Mouse (Mus musculus) kidney, embryonic 14.5 days (tissue): ENCODE results near the gene Trim38. TPM values are rescaled to one million over a fixed set of nuclear protein-coding genes. Genes with fewer than 3 reads are reported as not detected.

Source experiments
- ATAC-seq: fragments of 200-750 bp; cut with Nextera tagmentation; 2 replicates; pipeline ENCODE4 v1.8.0; 2017; ENCODE audit warnings: moderate number of reproducible peaks, mild to moderate bottlenecking, moderate TSS enrichment, moderate library complexity; ENCODE audit not compliant: low FRiP score, low TSS enrichment
- H3K27ac ChIP-seq: fragments of 300-500 bp; sonication (generic); 2 replicates; pipeline ENCODE4 v1.5.1; 2014; ENCODE audit warnings: low read depth, mild to moderate bottlenecking, low read length, moderate library complexity, mixed read lengths
- H3K27me3 ChIP-seq: fragments of 300-500 bp; sonication (generic); 2 replicates; pipeline ENCODE4 v1.6.1; 2014; ENCODE audit warnings: mild to moderate bottlenecking, low read length; ENCODE audit not compliant: control insufficient read depth, insufficient read depth
- H3K36me3 ChIP-seq: fragments of 300-500 bp; sonication (generic); 2 replicates; pipeline ENCODE4 v1.6.1; 2014; ENCODE audit warnings: low read length, mixed read lengths; ENCODE audit not compliant: control insufficient read depth, insufficient read depth
- H3K4me1 ChIP-seq: fragments of 300-500 bp; sonication (generic); 2 replicates; pipeline ENCODE4 v1.6.1; 2014; ENCODE audit warnings: low read length, mixed read lengths; ENCODE audit not compliant: control insufficient read depth, insufficient read depth
- H3K4me2 ChIP-seq: fragments of 300-500 bp; sonication (generic); replicated peaks from 2 replicates; pipeline ENCODE4 v1.6.1; 2014; ENCODE audit warnings: low read depth, mild to moderate bottlenecking, low read length
- H3K4me3 ChIP-seq: fragments of 300-500 bp; sonication (generic); 2 replicates; pipeline ENCODE4 v1.5.1; 2014; ENCODE audit warnings: mild to moderate bottlenecking, low read length
- H3K9ac ChIP-seq: fragments of 300-500 bp; sonication (generic); 2 replicates; pipeline ENCODE4 v1.6.1; 2014; ENCODE audit warnings: low read depth, mild to moderate bottlenecking, low read length, moderate library complexity
- H3K9me3 ChIP-seq: fragments of 300-500 bp; sonication (generic); 2 replicates; pipeline ENCODE4 v1.6.1; 2016; ENCODE audit warnings: low read length; ENCODE audit not compliant: control insufficient read depth
- WGBS: fragments of 180-500 bp; shearing (Covaris S2); extraction: QIAGEN DNeasy Blood & Tissue Kit; methylation state at CpG from one replicate; pipeline ENCODE4 v1.1.7; 2014; 5-methylcytosine and 5-hydroxymethylcytosine counted together
- microRNA-seq: library from miRNA; unstranded; fragments of <30 nt; microRNA quantifications from one replicate; pipeline ENCODE4, GENCODE M21; 2016
- polyA plus RNA-seq: library from polyadenylated mRNA; unstranded; fragments of >200 nt; fragmentation: Nextera tagmentation; extraction: Ambion mirVana; gene quantifications from 2 replicates; pipeline ENCODE4 v1.2.1, GENCODE M21; 2014

The Trim38 gene
- polyA plus RNA-seq, 1 experiment from 2014 or later = not detected

- Histone ChIP-seq H3K4me2 (no peak within 1 kb of the TSS), H3K4me1 (no peaks in the 10 kb centered on the region), H3K4me3 (no peak within 1 kb of the TSS), H3K9me3 (no peaks in the 10 kb centered on the region), H3K27me3 (no peaks in the 10 kb centered on the region), H3K36me3 (no peaks in the 10 kb centered on the region), H3K27ac (no peak within 1 kb of the TSS), H3K9ac (no peak within 1 kb of the TSS)
- no peak for ATAC-seq
- 58% methylated on average over 2 of the region's 2 CpGs for WGBS
Measured at GRCm38 (mm10) chr13:23839308-23839707, 69.6 kb downstream of the Trim38 start, which contains the start of gene Slc17a3. Slc17a3 (plus strand) TSS chr13:23839434.

Small RNA genes within 50 kb of the gene (microRNA-seq; reads per million reads assigned to microRNA genes)
- gene Gm44314 (not detected), gene Gm44484 (not detected)

Other genes starting within 250 kb of the Trim38 start
- 6.1 and 9.9 TPM in 2 replicates for gene Hist1h4h, start 238.9 kb upstream of the Trim38 start, polyA plus RNA-seq
- 13.8 and 28.7 TPM in 2 replicates for gene Hist1h2af, start 236.0 kb upstream of the Trim38 start, polyA plus RNA-seq
- gene Hist1h3g, start 234.5 kb upstream of the Trim38 start, polyA plus RNA-seq = 8.2 and 12.5 TPM in 2 replicates
- gene Hist1h2bh, start 226.5 kb upstream of the Trim38 start, polyA plus RNA-seq = 1.4 and 2.9 TPM in 2 replicates
- 1.2 and 2.0 TPM in 2 replicates for gene Hist1h3f, start 225.9 kb upstream of the Trim38 start, polyA plus RNA-seq
- gene Hist1h4f, start 218.3 kb upstream of the Trim38 start, polyA plus RNA-seq = 1.1 and 2.9 TPM in 2 replicates
- gene Hist1h1d, start 216.7 kb upstream of the Trim38 start, polyA plus RNA-seq = 0.70 and 1.2 TPM in 2 replicates
- gene Hist1h3e, start 207.5 kb upstream of the Trim38 start, polyA plus RNA-seq = 11.4 and 15.4 TPM in 2 replicates
- gene Hist1h2ae, start 198.7 kb upstream of the Trim38 start, polyA plus RNA-seq = 114 and 155 TPM in 2 replicates
- 7.9 and 12.9 TPM in 2 replicates for gene Hist1h2bg, start 198.5 kb upstream of the Trim38 start, polyA plus RNA-seq
- 6.7 and 10.8 TPM in 2 replicates for gene Hist1h2bf, start 195.7 kb upstream of the Trim38 start, polyA plus RNA-seq
- gene Hist1h2ad, start 195.5 kb upstream of the Trim38 start, polyA plus RNA-seq = 2.9 and 5.3 TPM in 2 replicates
- gene Hist1h3d, start 194.2 kb upstream of the Trim38 start, polyA plus RNA-seq = 12.0 and 14.7 TPM in 2 replicates
- 113 and 136 TPM in 2 replicates for gene Hist1h4d, start 188.3 kb upstream of the Trim38 start, polyA plus RNA-seq
- 2.9 and 3.1 TPM in 2 replicates for gene Hist1h2be, start 148.8 kb upstream of the Trim38 start, polyA plus RNA-seq
- 17.6 and 20.4 TPM in 2 replicates for gene Hist1h1e, start 147.4 kb upstream of the Trim38 start, polyA plus RNA-seq
- 1.3 and 1.9 TPM in 2 replicates for gene Hist1h2ac, start 86.0 kb upstream of the Trim38 start, polyA plus RNA-seq
- 54.0 and 60.2 TPM in 2 replicates for gene Hist1h2bc, start 85.7 kb upstream of the Trim38 start, polyA plus RNA-seq
- gene Hist1h1t, start 74.1 kb upstream of the Trim38 start, polyA plus RNA-seq = not detected in 2 replicates
- gene Hist1h4c, start 71.5 kb upstream of the Trim38 start, polyA plus RNA-seq = 9.0 and 15.0 TPM in 2 replicates
- 6.0 and 7.6 TPM in 2 replicates for gene Hfe, start 59.1 kb upstream of the Trim38 start, polyA plus RNA-seq
- gene Hist1h1c, start 31.1 kb upstream of the Trim38 start, polyA plus RNA-seq = 21.6 and 28.4 TPM in 2 replicates
- gene Hist1h3c, start 24.3 kb upstream of the Trim38 start, polyA plus RNA-seq = 12.7 and 18.3 TPM in 2 replicates
- gene Hist1h2bb, start 23.2 kb upstream of the Trim38 start, polyA plus RNA-seq = 2.7 and 6.8 TPM in 2 replicates
- 70.3 and 91.4 TPM in 2 replicates for gene Hist1h2ab, start 18.8 kb upstream of the Trim38 start, polyA plus RNA-seq
- 12.5 and 22.2 TPM in 2 replicates for gene Hist1h3b, start 17.6 kb upstream of the Trim38 start, polyA plus RNA-seq
- gene Hist1h4b, start 12.9 kb upstream of the Trim38 start, polyA plus RNA-seq = 7.0 and 9.2 TPM in 2 replicates
- 1.3 and 1.9 TPM in 2 replicates for gene Hist1h4a, start 8.7 kb upstream of the Trim38 start, polyA plus RNA-seq
- 8.8 and 11.6 TPM in 2 replicates for gene Hist1h3a, start 7.5 kb upstream of the Trim38 start, polyA plus RNA-seq
- gene Hist1h1a, start 6.2 kb upstream of the Trim38 start, polyA plus RNA-seq = 3.5 and 6.5 TPM in 2 replicates
- gene Slc17a2, start 37.1 kb downstream of the Trim38 start, polyA plus RNA-seq = 0.07 and 0.12 TPM in 2 replicates
- gene Slc17a3, start 69.5 kb downstream of the Trim38 start, polyA plus RNA-seq = 0.53 and 1.1 TPM in 2 replicates
- gene Slc17a1, start 97.8 kb downstream of the Trim38 start, polyA plus RNA-seq = 0.47 and 1.6 TPM in 2 replicates
- 2.0 and 2.5 TPM in 2 replicates for gene Slc17a4, start 145.1 kb downstream of the Trim38 start, polyA plus RNA-seq
- gene Hist1h2ba, start 164.2 kb downstream of the Trim38 start, polyA plus RNA-seq = not detected in 2 replicates
- gene Hist1h2aa, start 164.5 kb downstream of the Trim38 start, polyA plus RNA-seq = not detected in 2 replicates
- 0.15 TPM in 1 of 2 replicates, not detected in the other for gene Scgn, start 221.3 kb downstream of the Trim38 start, polyA plus RNA-seq